Mouse (Mus musculus) cerebellum, adult 8-10 months (tissue): ENCODE data around the gene Surf1.
A peak's percentile ranks its signal among the peaks of the same experiment; 100 is the strongest.

Source experiments
- DNase-seq: peaks from one replicate; pipeline ENCODE4 v3.0.0; 2022

The Surf1 gene

DNA sequence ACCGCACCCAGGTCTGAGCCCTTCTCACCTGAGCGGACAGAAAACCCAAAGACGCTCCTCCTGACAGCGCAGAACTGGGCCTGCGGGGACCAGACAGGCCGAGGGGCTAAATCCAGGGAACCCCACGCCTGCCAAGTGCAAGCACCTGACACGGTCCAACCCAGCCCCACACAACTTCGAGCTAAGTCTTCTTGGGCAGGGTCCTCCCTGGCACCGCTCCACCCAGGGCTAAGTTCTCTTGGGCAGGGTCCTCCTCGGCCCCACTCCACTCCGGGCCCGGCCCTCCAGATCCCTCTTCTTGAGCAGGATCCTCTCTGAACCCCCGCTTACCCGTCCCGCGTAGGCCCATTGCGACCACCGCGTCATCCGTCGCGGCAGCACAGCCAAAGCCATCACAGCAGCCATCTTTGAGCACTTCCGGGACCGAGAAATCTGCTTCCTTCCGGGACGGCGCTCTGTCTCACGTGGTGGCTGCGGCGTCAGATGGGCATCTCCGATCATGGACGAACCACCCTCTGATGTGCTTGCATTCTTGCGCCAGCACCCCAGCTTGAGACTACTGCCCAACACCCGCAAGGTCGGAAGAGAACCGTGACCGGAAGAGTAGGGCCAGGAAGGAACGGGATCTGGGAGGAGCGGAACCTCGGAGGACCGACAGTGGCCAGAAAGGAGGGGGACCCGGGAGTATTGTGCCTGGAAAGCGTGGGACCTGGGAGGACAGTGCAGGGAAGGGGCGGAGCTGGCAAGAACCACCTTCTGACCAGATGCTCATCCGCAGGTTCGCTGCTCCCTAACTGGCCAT, at the start of gene Surf1, which contains the start of gene Surf2:
Surf1 (minus strand) TSS at position 604 of the 802 bp plus-strand sequence.
Surf2 (plus strand) TSS at position 441 of the 802 bp plus-strand sequence.
- peak; percentile 77 for DNase-seq

DNA sequence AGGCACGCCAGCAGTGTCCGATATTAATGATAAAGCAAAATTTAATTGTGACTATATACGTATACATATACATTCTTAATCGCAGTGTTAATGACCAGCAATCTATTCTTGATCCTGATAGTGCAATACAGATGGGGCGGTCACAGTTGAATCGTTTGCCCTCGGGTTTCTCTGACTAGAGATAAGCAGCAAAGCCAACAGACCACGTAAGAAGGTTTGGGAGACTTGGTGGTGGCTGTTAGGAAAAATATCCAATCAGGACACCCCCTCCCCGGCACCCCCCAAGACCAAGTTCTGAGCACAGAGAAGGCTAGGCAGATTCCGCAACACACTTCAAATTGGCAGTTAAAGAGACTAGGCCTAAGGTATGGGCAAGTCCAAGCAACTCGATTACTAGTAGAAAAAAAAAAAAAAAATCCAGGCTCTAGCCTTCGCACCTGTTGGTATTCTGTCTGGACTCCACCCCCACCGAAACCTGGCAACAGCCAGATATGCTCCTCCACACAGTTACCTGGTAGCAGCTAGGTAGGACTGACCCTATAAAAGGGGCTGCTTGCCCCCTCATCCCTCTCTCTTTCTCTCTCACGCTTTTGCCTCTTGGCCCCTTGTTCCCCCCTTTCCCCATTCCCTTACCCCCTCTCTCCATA, 48.5 kb upstream of the Surf1 start:
- no peak for DNase-seq

DNA sequence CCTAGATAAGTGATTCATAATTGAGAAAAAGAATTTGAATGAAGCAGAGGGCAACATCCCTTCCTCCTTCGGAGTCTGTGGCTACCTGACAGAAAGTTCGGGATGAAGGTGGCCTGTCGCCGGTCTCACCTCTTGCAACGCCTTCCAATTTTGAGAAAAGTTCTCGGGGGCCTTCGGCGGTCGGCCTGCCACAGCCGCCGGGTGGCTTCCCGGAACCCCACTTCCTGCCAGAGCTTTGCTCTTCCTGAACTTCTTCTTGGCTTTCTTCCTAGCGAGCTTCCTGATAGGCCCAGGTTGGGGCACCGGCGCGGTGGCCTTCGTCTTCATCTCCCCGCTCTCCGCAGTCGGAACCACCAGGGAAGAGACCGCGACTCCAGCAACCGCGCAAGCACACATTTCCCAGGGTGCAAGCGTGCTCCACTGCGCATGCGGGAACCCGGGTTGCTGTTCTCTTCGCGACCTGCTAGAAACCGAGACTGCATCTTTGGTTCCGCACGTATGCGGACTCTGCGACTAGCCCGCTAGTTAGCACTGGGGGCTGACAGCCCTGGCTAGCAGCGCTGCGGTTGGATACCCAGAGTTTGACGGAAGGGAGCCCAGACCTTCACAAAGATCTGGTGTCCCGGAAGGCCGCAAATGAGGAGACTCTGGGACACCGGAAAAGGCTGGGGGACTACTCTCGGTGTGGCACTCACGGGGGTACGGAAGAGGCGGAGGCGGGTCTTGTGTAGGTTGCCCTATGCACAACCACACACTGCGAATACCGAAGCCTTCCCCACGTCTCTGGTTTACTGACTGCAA, 47.8 kb upstream of the Surf1 start, which contains the start of gene Rexo4:
Rexo4 (minus strand) TSS at position 464 of the 801 bp plus-strand sequence.
- DNase-seq, result peak; percentile 96

DNA sequence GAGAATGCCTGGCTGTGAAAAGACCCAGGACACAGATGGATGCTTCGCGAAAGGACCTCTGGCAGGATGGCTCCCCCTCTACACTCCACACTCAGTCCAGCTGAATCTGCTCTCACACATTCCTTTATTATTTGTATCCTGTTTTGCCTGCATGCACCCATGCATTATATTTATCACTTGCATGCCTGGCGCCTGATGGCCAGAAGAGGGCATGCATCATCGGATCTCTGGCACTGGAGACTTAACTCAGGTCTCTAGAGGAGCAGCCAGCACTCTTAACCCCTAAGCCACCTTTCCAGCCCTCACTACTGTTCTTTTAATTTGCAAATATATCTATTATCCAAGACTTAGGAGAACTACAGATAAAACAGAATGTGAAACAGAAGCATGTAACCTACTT, 44.4 kb upstream of the Surf1 start:
- DNase-seq, result no peak

DNA sequence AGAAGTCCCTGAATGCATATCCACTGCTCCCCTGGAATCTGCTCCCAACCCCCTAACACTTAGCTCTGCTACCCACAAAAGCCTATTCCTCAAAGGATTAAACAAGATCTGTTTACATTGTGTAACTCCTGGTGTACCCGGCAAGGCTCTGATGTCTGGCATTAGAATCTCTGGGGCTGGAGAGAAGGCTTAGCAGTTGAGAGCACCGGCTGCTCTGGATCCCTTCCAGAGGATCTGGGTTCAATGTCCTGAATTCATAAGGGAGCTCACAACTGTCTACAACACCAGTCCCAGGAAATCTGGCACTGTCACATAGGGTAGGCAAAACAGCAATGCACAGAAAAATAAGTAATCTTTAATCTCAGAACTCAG, 41.1 kb upstream of the Surf1 start:
- no peak for DNase-seq

DNA sequence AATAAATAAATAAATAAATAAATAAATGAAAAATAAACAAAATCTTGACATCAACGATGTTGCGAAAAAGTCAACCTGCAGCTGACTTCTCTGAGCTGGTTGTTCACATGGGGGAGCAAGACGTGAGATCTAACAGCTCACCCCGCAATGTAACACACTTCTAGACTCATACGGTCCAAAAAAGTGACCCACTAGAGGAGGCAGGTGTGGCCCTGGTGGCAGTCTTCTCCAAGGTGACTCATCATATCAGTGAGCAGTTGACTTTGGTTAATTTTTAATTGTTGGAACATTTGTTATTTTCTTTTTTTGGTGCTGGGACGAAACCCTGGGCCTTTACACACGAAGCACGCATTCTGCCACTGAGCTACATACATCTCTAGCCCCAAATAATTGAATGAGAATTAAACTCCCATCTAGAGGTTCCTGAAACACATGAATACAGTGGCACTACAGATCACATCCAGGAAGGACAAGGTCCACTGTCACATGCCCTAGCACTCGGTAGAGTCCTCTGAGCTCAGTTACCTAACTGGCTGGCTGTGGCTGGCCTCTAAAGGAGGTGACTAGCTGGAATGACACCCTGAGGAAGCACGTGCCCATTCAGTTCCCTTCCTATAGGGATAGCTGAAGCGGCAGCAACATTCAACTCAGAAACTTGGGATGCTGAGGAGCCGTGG, 40.6 kb upstream of the Surf1 start:
- DNase-seq, result no peak

DNA sequence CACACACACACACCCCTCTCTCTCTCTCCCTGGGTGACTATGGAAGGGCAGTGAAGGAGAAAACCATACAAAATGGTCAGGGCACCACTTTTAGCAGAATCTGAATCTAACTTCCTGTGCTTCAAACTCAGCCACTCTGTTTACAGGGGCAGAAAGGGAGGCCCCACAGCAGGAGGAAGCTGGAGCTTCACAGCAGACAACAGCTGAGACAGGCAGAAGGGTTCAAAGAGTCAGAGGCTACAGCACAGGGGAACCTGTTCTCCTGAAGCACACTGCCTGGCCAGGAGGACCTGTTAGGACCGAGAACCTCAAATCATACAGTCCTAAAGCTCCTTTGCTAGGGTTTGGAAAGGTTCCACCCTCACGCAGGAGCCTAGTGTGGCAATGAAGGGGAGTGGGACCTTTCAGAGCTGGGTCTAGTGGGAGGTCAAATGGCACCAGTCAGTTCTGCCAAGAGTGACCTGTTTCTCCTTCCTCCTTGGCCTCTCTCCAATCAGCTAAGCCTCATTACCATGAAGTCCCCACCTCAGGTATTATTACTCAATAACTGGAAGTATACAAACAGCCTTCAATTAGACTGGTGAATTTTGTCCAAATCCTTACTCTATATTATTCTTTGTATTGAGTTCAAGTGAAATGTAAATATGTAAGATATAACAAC, 38.5 kb upstream of the Surf1 start:
- no peak for DNase-seq

DNA sequence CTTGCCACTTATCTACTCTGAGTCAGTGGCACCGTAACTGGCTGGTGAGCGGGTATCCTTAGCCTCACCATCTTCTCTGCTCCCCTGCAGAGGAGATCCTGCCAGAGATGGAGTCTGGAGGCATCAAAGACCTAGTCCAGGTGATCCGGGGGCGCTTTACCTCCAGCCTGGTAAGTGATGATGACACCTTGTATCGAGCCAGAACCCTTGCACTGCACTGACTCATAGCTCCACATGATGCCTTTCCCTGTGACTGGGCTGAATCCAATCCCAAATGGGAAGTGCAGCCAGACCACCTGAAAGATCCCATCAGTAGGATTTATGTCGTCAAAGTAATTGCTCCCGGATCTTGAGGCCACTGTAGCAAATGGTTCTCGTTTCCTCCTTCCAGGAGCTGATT, 36.5 kb upstream of the Surf1 start:
- no peak for DNase-seq

DNA sequence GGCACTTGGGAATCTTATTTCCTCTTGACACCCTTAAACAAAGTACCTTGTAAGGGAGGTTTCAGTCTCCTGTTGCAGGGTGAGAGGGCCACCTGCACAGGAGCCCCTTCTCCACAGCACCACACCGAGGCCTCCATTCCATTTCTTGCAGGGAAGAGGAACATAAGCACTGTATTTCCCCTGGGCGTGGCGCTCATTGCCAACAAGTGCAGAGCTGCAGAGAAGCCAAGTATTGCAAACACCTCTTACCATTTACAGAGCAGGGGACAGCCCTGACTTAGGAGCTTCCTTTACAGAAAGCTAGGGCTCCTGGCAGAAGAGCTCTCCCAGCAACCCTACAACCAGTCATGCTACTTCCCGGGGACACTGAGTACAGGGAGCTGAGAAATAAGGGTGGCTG, 35.9 kb upstream of the Surf1 start:
- no peak for DNase-seq

DNA sequence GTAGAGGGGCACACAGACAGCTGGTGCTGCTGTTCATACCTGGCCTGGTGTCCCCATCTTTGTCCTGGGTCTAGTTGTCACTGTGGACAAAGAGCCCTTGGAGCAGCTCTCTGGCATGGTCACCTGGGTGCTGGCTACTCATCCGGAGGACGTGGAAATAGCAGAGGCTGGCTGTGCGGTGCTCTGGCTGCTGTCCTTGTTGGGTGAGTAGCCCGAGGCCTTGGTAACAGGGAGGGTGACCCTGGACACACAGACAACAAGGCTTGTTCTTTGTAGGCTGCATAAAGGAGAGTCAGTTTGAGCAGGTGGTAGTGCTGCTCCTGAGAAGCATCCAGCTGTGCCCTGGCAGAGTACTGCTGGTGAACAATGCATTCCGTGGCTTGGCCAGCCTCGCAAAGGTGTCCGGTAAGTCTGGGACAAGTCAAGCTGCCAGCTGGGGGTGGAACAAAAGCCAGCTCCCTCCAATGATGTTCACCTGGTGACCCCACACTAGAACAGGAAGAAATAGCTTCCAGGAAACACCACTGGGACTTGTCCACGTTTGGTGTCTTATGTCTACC, 35.1 kb upstream of the Surf1 start:
- no peak for DNase-seq

DNA sequence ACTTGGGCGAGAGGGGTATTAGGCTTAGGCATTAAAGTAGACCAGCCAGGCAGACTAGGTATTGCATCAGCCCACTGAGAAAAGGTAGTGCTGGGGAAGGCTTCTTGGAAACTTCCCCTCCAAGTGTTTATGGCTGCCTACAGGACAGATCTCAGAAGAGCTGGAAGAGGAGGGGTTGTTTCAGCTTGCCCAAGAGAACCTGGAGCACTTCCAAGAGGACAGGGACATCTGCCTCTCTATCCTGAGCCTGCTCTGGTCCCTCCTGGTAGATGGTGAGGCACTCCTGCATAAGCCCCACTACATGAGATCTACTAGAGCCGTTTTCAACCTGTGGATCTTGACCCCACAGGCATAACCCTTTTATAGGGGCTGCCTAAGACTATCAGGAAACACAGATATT, 34.1 kb upstream of the Surf1 start:
- no peak for DNase-seq

DNA sequence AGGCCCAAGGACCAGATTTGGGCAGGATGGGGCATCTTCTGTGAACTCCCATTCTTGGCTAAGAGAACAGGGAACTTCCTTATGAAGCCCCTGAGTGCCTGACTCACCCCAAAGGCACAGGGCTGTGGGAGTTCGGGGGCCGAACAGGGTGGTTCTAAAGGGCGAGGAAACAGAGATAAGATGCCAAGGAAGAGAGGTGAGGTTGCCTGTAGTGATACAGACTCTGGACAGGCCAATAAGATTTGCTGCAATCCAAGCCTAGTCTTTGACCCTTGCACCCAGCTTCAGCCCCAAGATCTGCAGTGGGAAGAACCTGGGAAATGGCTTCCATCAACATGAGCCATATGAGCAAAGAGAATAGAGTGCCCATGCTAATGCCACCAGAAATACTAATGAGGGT, 26.9 kb upstream of the Surf1 start:
- DNase-seq, result no peak

DNA sequence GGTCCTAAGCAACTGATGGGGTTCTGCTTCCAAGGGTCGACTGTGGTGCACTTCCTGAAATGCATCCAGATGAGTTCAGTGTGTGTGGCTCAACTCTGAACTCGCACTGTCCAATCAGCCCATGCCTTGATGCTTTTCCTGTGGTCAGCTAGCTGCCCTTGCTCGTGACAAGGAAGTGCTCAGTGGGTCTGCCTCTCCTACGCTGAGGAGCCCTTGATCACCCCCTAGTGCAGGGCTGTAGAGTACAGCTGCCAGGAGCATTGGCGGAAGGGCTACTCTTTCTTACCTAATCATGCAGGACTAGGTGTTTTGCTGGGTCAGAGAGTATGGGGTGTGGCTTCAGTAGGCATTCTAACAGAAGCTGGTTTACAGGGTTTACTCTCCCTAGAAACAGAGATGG, 25.2 kb upstream of the Surf1 start:
- DNase-seq, result no peak

DNA sequence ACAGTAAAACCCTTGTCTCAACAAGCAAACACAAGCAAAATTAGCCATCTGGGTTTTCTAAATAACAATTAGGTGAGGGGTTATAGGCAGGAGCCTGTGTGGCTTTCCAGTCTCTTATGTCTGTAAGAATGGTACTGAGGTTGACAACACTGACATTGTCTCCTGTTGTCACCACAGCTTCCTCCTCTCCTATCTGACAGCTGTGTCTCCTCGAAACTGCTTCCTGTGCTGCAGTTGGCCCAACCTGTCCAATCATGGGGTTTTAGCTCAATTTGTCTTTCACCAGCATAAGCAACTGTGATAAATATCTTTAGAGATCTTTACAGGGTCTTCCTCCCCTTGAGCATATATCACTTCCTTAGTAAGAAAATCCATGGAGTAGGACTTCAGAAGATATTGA, 20.1 kb upstream of the Surf1 start:
- no peak for DNase-seq

DNA sequence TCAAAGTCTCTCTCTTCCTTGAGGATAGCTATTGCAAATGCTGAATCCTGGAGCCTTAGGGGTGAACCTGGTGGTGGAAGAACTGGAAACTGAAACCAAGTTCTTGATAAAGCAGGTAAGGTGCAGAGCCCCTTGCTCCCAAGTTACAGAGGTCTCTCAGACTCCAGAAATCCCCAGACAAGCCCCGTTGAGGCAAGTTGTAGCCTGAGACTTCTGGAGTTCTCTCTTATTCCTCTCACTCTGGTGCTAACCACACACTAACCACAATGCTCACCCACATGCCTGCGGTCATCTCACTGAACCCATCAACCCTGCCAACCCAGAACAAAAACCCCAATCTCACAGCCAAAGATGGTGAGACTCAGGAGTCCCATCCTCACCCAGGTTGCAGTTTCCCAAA, 19.0 kb upstream of the Surf1 start:
- no peak for DNase-seq

DNA sequence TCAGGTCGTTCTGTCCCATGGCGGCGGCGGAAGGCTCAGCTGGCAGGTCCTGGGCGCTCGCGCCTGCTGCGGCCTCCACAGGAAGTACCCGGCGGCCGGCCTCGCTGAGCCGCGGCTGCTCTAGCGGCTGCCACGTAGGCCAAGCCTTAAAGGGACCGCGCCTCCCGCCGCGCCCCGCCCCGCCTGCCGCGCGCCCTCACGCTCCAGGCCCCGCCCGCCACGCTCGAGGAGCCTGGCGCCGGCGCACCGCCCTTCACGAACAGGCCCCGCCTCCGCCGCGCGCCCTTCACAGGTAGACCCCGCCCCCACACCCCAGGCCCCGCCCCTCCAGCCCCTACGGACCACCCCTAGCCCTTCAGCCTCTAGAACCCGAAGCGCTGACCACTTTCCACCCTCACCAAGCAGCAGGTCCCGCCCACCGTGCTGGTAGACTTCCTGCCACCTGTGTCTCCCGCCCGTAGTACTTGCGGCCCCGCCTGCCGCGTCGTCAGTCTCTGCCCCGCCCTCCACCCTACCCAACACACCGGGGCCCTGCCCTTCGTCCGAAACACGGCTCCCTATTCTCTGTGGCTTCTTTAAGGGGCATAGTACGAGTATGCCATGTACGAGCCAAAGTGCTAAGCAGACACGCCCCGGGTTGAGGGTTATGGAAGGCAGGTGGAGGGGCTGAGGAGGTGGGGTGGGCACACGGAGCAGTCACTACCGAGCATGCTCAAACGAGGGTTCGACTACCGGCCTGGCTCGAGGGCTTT, 17.1 kb upstream of the Surf1 start, which contains the start of the genes Surf4 and Stkld1:
Surf4 (minus strand) TSS at position 625 of the 752 bp plus-strand sequence.
Stkld1 (plus strand) TSS at position 744 of the 752 bp plus-strand sequence.
- peak; percentile 89 for DNase-seq

DNA sequence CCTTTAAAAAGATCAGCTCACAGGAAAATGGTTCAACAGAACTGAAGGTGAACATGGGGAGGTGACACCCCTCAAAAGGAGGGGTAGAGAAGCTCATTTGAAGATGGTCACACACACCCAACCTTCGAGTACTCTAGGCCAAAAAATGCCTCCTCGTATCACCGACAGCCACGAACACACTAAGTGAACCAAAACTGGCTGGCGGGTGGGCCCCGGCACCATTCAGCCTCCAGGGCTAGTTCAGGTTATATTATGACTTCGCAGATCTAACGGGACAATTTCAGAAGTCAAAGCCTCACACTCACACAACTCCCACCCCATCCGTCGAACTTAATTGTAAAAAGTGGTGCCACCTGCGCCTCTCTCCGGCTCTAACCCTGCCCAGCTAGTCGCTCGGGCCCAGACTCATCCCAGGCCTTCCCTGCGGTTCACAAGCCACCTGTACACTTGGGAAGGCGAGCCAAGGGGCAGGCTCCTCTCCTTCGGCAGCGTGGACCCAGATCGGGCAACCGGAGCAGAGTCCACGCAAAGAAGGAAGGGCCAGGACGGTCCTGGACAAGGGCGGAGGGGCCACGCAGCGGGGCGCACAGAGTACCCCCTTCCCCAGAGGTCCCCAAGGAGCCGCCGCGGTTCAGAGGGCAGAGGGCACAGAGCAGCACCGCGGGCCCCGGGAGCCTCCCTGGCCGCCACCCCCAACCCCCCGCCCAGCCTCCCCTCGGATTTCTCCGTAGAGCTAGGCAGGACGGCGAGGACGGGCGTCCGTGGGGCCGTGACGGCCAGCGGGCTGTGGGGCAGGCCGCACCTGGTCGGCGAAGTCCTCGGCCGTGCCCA, 16.4 kb upstream of the Surf1 start:
- DNase-seq, result peak; percentile 47

DNA sequence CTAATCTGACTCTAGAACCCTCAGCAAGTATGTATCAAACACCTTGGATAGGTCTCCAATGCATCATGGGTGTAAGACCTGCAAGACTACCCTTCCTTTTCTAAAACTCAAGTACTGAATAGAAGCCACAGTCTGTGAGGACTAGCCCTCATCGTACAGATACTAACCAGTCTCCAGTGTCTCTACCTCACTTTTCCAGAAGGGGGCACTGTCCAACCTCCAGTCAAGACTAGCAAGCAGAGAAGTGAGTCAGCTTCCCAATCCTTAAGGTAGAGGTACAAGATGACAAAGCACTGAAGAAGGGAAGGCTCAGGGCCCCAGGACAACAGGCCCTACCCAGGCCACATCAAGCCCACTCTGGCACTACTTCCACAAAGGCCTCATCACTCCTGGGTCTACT, 14.1 kb upstream of the Surf1 start:
- DNase-seq, result peak; percentile 71

DNA sequence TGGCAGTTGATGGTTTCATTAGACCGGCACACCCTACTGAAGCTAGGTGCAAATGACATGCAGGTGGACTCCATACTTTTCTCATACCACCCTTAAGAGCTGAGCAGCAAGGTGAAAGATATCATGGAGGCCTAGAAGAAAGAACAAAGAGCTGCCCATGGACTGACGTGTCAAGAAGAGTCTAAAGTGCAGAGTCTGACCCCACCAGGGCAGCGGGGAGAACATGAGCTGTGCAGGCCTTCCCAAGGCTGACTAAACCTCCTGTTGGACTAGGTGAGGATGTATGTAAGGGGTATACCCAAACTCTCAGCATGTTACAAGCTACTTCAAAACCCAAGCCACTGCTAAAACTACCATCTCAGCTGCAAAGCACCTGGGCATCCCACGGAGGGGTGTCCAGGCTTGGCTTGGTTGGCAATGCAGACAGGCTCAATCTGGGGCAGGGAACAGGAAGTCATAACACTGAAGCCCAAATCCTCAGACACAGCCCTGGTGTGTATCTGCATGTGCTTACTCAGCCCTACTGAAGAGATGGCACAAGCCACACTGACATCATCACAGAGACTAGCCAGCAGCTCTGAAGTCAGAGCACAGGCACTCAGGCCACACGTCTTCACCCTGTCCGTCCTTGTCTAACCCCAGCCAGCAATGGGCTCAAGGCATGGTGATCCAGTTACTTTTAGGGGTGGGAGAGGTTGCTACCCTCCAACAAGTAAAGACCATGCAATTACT, 11.6 kb upstream of the Surf1 start:
- no peak for DNase-seq

DNA sequence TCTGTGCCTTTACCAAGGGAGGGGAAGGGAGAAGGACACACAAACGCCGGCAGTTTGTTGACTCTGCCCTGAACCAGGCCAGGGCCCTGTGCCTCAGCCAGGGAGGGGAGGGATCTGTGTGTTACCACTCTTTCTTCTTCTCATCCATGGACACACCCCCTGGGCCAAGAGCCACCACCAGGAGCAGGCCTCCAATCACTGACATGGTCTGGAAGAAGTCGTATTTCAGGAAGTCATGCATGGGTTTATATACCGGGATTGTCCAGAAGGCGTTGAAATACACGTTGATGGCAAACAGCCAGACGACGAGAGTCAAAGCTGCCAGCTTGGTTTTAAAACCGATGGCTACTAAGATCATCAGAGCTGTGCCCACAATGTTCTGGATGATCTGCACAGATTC, 5.5 kb upstream of the Surf1 start:
- no peak for DNase-seq
